Mouse (Mus musculus) bone marrow, adult 2 months (tissue): ENCODE results near the gene Ttll5.

Source experiments
- CTCF ChIP-seq: fragments of 200-500 bp; IDR thresholded peaks from 2 replicates; pipeline ENCODE4 v1.5.1; 2011; ENCODE audit warnings: low read length, control low read depth; ENCODE audit not compliant: control insufficient read depth, insufficient read depth
- POLR2A ChIP-seq: fragments of 200-500 bp; IDR thresholded peaks from 2 replicates; pipeline ENCODE4 v1.6.1; 2011; ENCODE audit warnings: low read depth, mild to moderate bottlenecking, control low read depth, low read length, borderline replicate concordance; ENCODE audit not compliant: control insufficient read depth

GRCm38 (mm10) chr12:85949667-85950066 is 125.2 kb downstream of the Ttll5 start:
- TF ChIP-seq POLR2A (no peak), CTCF (no peak)
